Mouse (Mus musculus): ENCODE measurements at regions not wholly inside any gene's neighbourhood (a gene's known extent, or its start where the extent isn't known, plus 50 kb on each side); places are given as distances from the start of the nearest gene placed in this dataset.

GRCm38 (mm10) chr7:83079842-83080241 lies 212.7 kb downstream of the Mex3b start:
- Histone ChIP-seq H3K4me3 (ENCODE audit: extremely low read depth, insufficient read depth, insufficient read length) (no peak overlapping the region), H3K27ac (ENCODE audit: insufficient read depth, low read length) (no peak overlapping the region), H3K36me3 (ENCODE audit: control insufficient read depth, insufficient read depth, low read length) (no peaks in the 10 kb centered on the region), H3K4me1 (ENCODE audit: control insufficient read depth, insufficient read depth, insufficient read length) (no peaks in the 10 kb centered on the region), H3K27me3 (ENCODE audit: control insufficient read depth, insufficient read depth, low read length) (no peaks in the 10 kb centered on the region)
- 17% methylated on average over 1 of the region's 1 CpGs for WGBS
- TF ChIP-seq POLR2A (IDR thresholded peaks at IDR 0.05; ENCODE audit: low read depth, low read length) (no peak), CTCF (IDR thresholded peaks at IDR 0.05; ENCODE audit: extremely low read depth, insufficient read depth, insufficient read length, insufficient replicate concordance) (no peak)
- no peak for DNase-seq (ENCODE audit: low read depth in 1 of 2, low spot score in 2 of 2)

DNA sequence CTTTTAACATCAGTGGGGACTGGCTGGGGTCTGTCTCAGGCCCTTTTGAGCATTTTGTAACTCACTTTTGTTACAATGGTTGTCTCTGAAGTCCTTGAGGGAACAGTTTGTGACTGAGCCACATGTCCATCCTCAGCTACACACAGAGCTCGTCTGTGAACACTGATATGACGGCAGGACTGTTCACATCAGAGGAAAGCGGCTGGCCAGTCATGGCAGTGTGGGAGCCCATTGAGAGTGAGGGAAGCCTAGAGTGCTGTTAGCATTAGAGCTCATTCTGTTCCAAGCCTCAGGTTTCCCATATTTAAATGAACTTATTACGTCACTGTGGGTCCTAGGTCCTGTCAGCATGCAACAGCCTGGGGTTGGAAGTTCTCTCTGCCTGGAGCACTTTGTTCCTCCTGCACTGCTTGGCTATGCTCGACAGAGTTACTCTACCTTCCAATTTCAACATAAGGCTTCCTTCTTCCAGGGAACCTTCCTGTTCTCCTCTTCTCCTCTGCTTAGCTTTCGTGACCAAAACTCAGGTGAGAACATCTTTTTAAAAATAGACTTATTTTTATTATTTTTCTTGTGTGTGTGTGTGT lies 217.5 kb downstream of the Mex3b start:
- H3K27me3 ChIP-seq (ENCODE audit: control insufficient read depth, insufficient read depth, low read length) = no peaks in the 10 kb centered on the region
- WGBS = 72% methylated on average over 6 of the region's 6 CpGs
- TF ChIP-seq CTCF (IDR thresholded peaks at IDR 0.05; ENCODE audit: extremely low read depth, insufficient read depth, insufficient read length, insufficient replicate concordance) (no peak), POLR2A (IDR thresholded peaks at IDR 0.05; ENCODE audit: low read depth, low read length) (no peak)
- H3K36me3 ChIP-seq (ENCODE audit: control insufficient read depth, insufficient read depth, low read length) = no peaks in the 10 kb centered on the region
- no peak overlapping the region for H3K27ac ChIP-seq (ENCODE audit: insufficient read depth, low read length)
- no peak for DNase-seq (ENCODE audit: low read depth in 1 of 2, low spot score in 2 of 2)
- no peak overlapping the region for H3K4me3 ChIP-seq (ENCODE audit: extremely low read depth, insufficient read depth, insufficient read length)
- H3K4me1 ChIP-seq (ENCODE audit: control insufficient read depth, insufficient read depth, insufficient read length) = no peaks in the 10 kb centered on the region

DNA sequence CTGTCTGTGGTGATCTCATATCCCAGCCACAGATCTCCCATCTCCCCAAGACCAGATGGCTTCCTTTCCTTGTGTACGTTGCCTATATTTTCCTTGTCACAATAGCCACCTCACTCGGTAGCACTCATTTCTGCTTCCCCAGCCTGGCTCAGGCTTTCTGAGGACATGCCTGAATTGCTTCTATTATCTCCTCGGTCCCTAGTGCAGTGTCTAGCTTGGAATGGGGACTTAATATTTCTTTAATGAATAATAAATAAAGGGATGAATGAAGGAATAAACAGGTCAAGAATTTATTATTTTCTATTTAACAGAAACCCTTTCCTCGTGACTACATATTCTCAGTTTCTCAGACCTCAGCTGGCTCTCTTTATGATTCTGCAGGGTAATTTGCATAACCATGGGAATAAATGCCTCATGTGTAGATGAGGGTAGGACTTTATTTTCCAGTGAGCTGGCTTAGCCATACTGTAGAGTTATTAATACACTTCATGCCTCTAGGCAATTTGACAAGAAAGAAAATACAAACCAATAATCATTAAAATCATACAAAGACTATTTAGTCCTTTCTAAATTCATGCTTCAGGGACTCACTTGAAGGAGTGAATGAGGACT lies 218.5 kb downstream of the Mex3b start:
- H3K27ac ChIP-seq (ENCODE audit: insufficient read depth, low read length) = no peak overlapping the region
- TF ChIP-seq CTCF (IDR thresholded peaks at IDR 0.05; ENCODE audit: extremely low read depth, insufficient read depth, insufficient read length, insufficient replicate concordance) = no peak
- TF ChIP-seq POLR2A (IDR thresholded peaks at IDR 0.05; ENCODE audit: low read depth, low read length) = no peak
- H3K4me1 ChIP-seq (ENCODE audit: control insufficient read depth, insufficient read depth, insufficient read length) = no peaks in the 10 kb centered on the region
- no peak for DNase-seq (ENCODE audit: low read depth in 1 of 2, low spot score in 2 of 2)
- WGBS = 70% methylated on average over 4 of the region's 4 CpGs
- no peaks in the 10 kb centered on the region for H3K36me3 ChIP-seq (ENCODE audit: control insufficient read depth, insufficient read depth, low read length)
- no peaks in the 10 kb centered on the region for H3K27me3 ChIP-seq (ENCODE audit: control insufficient read depth, insufficient read depth, low read length)
- H3K4me3 ChIP-seq (ENCODE audit: extremely low read depth, insufficient read depth, insufficient read length) = no peak overlapping the region

DNA sequence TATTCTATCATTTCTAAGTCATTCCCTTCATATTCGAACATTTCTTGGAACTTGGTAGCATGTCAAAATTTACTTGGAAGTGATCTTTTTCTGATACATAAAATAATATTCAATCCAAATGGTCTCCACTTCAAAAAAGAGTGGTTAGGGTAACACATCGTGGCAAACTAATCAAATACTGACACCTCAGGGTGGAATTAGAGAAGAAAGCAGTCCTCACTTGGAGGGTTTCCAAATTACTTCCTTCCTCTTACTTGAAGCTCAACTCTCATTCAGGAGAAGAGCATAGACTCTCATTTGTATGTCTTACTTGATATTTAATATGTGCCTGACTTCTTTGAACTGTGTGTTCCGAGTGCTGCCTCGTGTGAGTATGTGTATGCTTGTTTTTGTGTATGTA lies 220.3 kb downstream of the Mex3b start:
- DNase-seq (ENCODE audit: low read depth in 1 of 2, low spot score in 2 of 2) = no peak
- Histone ChIP-seq H3K27me3 (ENCODE audit: control insufficient read depth, insufficient read depth, low read length) (no peaks in the 10 kb centered on the region), H3K36me3 (ENCODE audit: control insufficient read depth, insufficient read depth, low read length) (no peaks in the 10 kb centered on the region), H3K4me3 (ENCODE audit: extremely low read depth, insufficient read depth, insufficient read length) (no peak overlapping the region), H3K27ac (ENCODE audit: insufficient read depth, low read length) (no peak overlapping the region), H3K4me1 (ENCODE audit: control insufficient read depth, insufficient read depth, insufficient read length) (no peaks in the 10 kb centered on the region)
- 33% methylated on average over 4 of the region's 4 CpGs for WGBS
- no peak for TF ChIP-seq CTCF (IDR thresholded peaks at IDR 0.05; ENCODE audit: extremely low read depth, insufficient read depth, insufficient read length, insufficient replicate concordance)
- TF ChIP-seq POLR2A (IDR thresholded peaks at IDR 0.05; ENCODE audit: low read depth, low read length) = no peak

DNA sequence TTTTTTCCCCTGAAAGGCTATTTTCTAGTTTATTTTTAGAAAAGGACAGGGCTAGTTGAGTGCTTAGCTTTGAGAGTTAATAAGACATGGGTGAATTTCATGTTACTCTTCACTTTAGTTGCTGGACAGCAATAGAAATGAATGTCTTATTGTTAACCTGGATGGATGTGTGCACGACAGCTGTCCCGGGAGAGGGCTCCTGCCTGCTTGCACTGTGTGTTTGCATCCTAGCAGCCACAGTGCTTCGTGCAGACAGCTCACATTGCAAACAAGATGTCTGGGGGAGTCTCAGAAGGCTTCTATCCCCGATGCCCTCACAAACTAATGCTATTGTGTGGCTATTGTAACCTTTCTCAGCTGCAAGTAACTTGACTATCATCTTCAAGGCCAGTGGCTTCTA lies 221.0 kb downstream of the Mex3b start:
- Histone ChIP-seq H3K27ac (ENCODE audit: insufficient read depth, low read length) (no peak overlapping the region), H3K36me3 (ENCODE audit: control insufficient read depth, insufficient read depth, low read length) (no peaks in the 10 kb centered on the region), H3K4me3 (ENCODE audit: extremely low read depth, insufficient read depth, insufficient read length) (no peak overlapping the region), H3K4me1 (ENCODE audit: control insufficient read depth, insufficient read depth, insufficient read length) (no peaks in the 10 kb centered on the region), H3K27me3 (ENCODE audit: control insufficient read depth, insufficient read depth, low read length) (no peaks in the 10 kb centered on the region)
- no peak for TF ChIP-seq POLR2A (IDR thresholded peaks at IDR 0.05; ENCODE audit: low read depth, low read length)
- TF ChIP-seq CTCF (IDR thresholded peaks at IDR 0.05; ENCODE audit: extremely low read depth, insufficient read depth, insufficient read length, insufficient replicate concordance) = no peak
- WGBS = 85% methylated on average over 4 of the region's 4 CpGs
- DNase-seq (ENCODE audit: low read depth in 1 of 2, low spot score in 2 of 2) = no peak

DNA sequence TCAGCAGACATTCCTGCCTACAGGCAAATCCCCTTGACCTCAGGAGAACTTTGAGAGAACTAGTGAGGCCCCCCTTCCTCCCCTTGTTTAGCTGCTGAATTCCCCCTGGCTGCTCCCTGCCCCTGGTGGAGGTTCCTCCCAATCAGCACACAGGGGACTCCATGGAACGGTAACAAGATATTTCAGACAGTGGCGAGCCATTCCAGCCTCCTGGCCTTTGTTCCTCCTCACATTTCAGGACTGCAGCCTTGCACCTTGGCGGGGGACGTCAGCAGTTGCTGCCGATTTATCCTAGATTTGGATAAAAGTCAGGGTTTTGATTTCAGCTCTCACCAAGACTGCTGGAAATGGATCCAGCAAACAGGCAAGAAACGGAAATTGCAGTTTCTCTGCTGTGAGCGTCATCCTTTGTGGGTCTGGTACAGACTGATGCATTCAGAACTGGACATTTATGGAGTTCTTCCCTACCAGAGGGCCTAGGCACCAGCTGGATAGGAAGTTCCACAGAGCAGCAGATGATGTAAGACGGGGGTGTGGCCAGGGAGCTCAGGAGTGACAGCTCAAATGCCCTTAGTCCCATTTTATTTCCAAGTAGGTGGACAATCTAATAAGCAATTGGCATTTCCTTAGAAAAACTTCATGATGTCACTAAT lies 222.3 kb downstream of the Mex3b start:
- DNase-seq (ENCODE audit: low read depth in 1 of 2, low spot score in 2 of 2) = no peak
- TF ChIP-seq CTCF (IDR thresholded peaks at IDR 0.05; ENCODE audit: extremely low read depth, insufficient read depth, insufficient read length, insufficient replicate concordance) (no peak), POLR2A (IDR thresholded peaks at IDR 0.05; ENCODE audit: low read depth, low read length) (no peak)
- Histone ChIP-seq H3K4me1 (ENCODE audit: control insufficient read depth, insufficient read depth, insufficient read length) (no peaks in the 10 kb centered on the region; the same call in 1 of the 2 replicates), H3K4me3 (ENCODE audit: extremely low read depth, insufficient read depth, insufficient read length) (no peak overlapping the region), H3K27ac (ENCODE audit: insufficient read depth, low read length) (no peak overlapping the region), H3K36me3 (ENCODE audit: control insufficient read depth, insufficient read depth, low read length) (no peaks in the 10 kb centered on the region), H3K27me3 (ENCODE audit: control insufficient read depth, insufficient read depth, low read length) (no peaks in the 10 kb centered on the region)
- WGBS = 67% methylated on average over 8 of the region's 8 CpGs

GRCm38 (mm10) chr7:83093923-83094355 lies 226.8 kb downstream of the Mex3b start:
- no peak for DNase-seq (ENCODE audit: low read depth in 1 of 2, low spot score in 2 of 2)
- H3K36me3 ChIP-seq (ENCODE audit: control insufficient read depth, insufficient read depth, low read length) = no peaks in the 10 kb centered on the region
- H3K4me3 ChIP-seq (ENCODE audit: extremely low read depth, insufficient read depth, insufficient read length) = no peak overlapping the region
- TF ChIP-seq POLR2A (IDR thresholded peaks at IDR 0.05; ENCODE audit: low read depth, low read length) = no peak
- no peak for TF ChIP-seq CTCF (IDR thresholded peaks at IDR 0.05; ENCODE audit: extremely low read depth, insufficient read depth, insufficient read length, insufficient replicate concordance)
- no peaks in the 10 kb centered on the region; the same call in 1 of the 2 replicates for H3K4me1 ChIP-seq (ENCODE audit: control insufficient read depth, insufficient read depth, insufficient read length)
- WGBS = 29% methylated on average over 8 of the region's 8 CpGs
- H3K27me3 ChIP-seq (ENCODE audit: control insufficient read depth, insufficient read depth, low read length) = no peaks in the 10 kb centered on the region
- H3K27ac ChIP-seq (ENCODE audit: insufficient read depth, low read length) = no peak overlapping the region

Data from spleen, adult 2 months (tissue).